Mouse (Mus musculus) small intestine, adult 2 months (tissue): ENCODE results near the gene Eif1b.

ENCODE experiments used
- CTCF ChIP-seq: fragments of 200-500 bp; IDR thresholded peaks from 2 replicates; pipeline ENCODE4 v1.5.1; 2012; ENCODE audit warnings: low read depth, mild to moderate bottlenecking, control low read depth, inconsistent platforms, low read length, moderate library complexity, mixed read lengths; ENCODE audit not compliant: insufficient replicate concordance, insufficient read length; ENCODE audit errors: extremely low read depth
- POLR2A ChIP-seq: fragments of 200-500 bp; IDR thresholded peaks from 2 replicates; pipeline ENCODE4 v1.6.1; 2012; ENCODE audit warnings: low read depth, mild to moderate bottlenecking, control low read depth, inconsistent platforms, low read length, moderate library complexity

GRCm38 (mm10) chr9:120493781-120494180 is 1.7 kb downstream of the Eif1b start:
- no peak for TF ChIP-seq POLR2A
- no peak for TF ChIP-seq CTCF
